Mouse (Mus musculus): ENCODE results near the gene Parp14. TPM values are rescaled to one million over a fixed set of nuclear protein-coding genes. Genes with fewer than 3 reads are reported as not detected.

The Parp14 gene
- total RNA-seq, 1 experiment from 2014 or later, result 20.6 TPM

GRCm38 (mm10) chr16:35791962-35792521 lies 79.3 kb downstream of the Parp14 start:
- no peak for ATAC-seq (replicated peaks; ENCODE audit: low read depth, poor library complexity, severe bottlenecking)

- no peak for ATAC-seq (replicated peaks; ENCODE audit: low read depth, poor library complexity, severe bottlenecking)
Measured at GRCm38 (mm10) chr16:35788330-35788729, 83.0 kb downstream of the Parp14 start.

- ATAC-seq (replicated peaks; ENCODE audit: low read depth, poor library complexity, severe bottlenecking), result no peak
Measured at GRCm38 (mm10) chr16:35787568-35788189, 83.7 kb downstream of the Parp14 start.

GRCm38 (mm10) chr16:35787163-35787562 lies 84.2 kb downstream of the Parp14 start:
- no peak for ATAC-seq (replicated peaks; ENCODE audit: low read depth, poor library complexity, severe bottlenecking)

GRCm38 (mm10) chr16:35784134-35784725 lies 87.1 kb downstream of the Parp14 start:
- peak; percentile 95 for ATAC-seq (replicated peaks; ENCODE audit: low read depth, poor library complexity, severe bottlenecking)

GRCm38 (mm10) chr16:35783207-35783573 lies 88.2 kb downstream of the Parp14 start:
- ATAC-seq (replicated peaks; ENCODE audit: low read depth, poor library complexity, severe bottlenecking), result no peak

Other genes starting within 250 kb of the Parp14 start
- gene Dirc2, start 102.2 kb downstream of the Parp14 start, total RNA-seq (2017), result 5.5 and 7.9 TPM in 2 replicates
- gene Hspbap1, start 101.2 kb downstream of the Parp14 start, total RNA-seq (2017), result 2.5 and 4.5 TPM in 2 replicates
- 38.2 and 48.5 TPM in 2 replicates for gene Parp9, start 66.9 kb upstream of the Parp14 start, total RNA-seq (2017)
- gene Dtx3l, start 67.6 kb upstream of the Parp14 start, total RNA-seq (2017), result 42.5 and 48.7 TPM in 2 replicates
- 35.0 and 60.1 TPM in 2 replicates for gene Kpna1, start 107.2 kb upstream of the Parp14 start, total RNA-seq (2017)
- 8.1 and 11.0 TPM in 2 replicates for gene Wdr5b, start 169.6 kb upstream of the Parp14 start, total RNA-seq (2017)
- gene Fam162a, start 200.1 kb upstream of the Parp14 start, total RNA-seq (2017), result 111 and 118 TPM in 2 replicates
- gene Ccdc58, start 200.1 kb upstream of the Parp14 start, total RNA-seq (2017), result 148 and 156 TPM in 2 replicates